Comparison of ENCODE assay signal across 8 mouse cellular contexts in the genomic region with DNA sequence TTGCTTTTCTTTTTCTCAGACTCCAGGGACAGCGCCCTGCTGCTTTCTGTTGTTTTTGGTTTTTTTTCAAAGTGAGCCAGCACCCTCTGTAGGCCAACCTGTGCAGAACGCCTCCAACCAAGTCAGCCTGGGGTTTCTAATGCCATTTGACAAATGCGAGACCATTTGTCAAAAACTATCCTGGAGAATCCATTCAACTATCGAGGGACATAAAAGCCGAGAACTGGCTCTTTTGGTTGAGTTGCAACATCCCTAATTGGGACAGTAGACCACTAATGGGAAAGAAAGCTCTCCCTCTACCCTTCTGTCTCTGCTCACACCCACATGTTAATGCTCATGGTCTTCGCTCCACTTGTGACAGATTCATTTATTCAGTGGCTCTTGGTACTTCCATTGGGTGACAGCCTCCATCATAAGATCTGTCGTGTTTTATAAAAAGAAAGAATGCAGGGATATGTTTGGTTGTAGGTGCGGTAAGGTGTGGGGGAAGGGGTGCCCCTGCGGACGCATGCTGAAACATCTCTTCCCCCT. TPM values are rescaled to one million over a fixed set of nuclear protein-coding genes. Genes with fewer than 3 reads are reported as not detected.
A peak's percentile ranks its signal among the peaks of the same experiment; 100 is the strongest.
DNase-seq lines count a peak whose midpoint lies in the region; ATAC-seq and TF ChIP-seq lines count a peak whose summit lies in the region.

No protein-coding gene starts in this region.

- H3K4me3 ChIP-seq in hindbrain, embryonic 14.5 days (replicated peaks; ENCODE audit: low read length), result peak overlapping the region; percentile 27
- H3K4me3 ChIP-seq in lung, postnatal 0 days (ENCODE audit: low read depth, low read length), result peak overlapping the region; percentile 28

- H3K27ac ChIP-seq in hindbrain, embryonic 14.5 days, result no peak overlapping the region
- no peak overlapping the region for H3K27ac ChIP-seq in lung, postnatal 0 days (ENCODE audit: low read length)

- TF ChIP-seq EP300 in lung, postnatal 0 days (IDR thresholded peaks at IDR 0.05), result no peak

- no peaks in the 10 kb centered on the region for H3K27me3 ChIP-seq in Patski
- H3K27me3 ChIP-seq in hindbrain, embryonic 14.5 days (ENCODE audit: control insufficient read depth, insufficient read depth, low read length), result no peaks in the 10 kb centered on the region
- H3K27me3 ChIP-seq in lung, postnatal 0 days (replicated peaks; ENCODE audit: insufficient read depth, low read length), result no peaks in the 10 kb centered on the region

- peak overlapping the region; percentile 34; the same call in 1 of the 2 replicates for H3K9ac ChIP-seq in hindbrain, embryonic 14.5 days
- peak overlapping the region; percentile 23; the same call in 1 of the 2 replicates for H3K9ac ChIP-seq in lung, postnatal 0 days (replicated peaks; ENCODE audit: low read depth)

- H3K9me3 ChIP-seq in hindbrain, embryonic 14.5 days (ENCODE audit: control insufficient read depth, low read length), result no peaks in the 10 kb centered on the region
- no peaks in the 10 kb centered on the region for H3K9me3 ChIP-seq in lung, postnatal 0 days (ENCODE audit: low read length)

- CTCF ChIA-PET in Patski (lab: Charles Lee), result interaction anchor here (0.6 to 1.4 kb wide), 8 partner anchors 13 to 903 kb away, joined by 3 to 4 read pairs (median 3); no protein-coding TSS in a partner anchor

- H3K4me2 ChIP-seq in hindbrain, embryonic 14.5 days (replicated peaks), result peak overlapping the region; percentile 55
- H3K4me2 ChIP-seq in lung, postnatal 0 days (replicated peaks; ENCODE audit: low read depth, low read length), result peak overlapping the region; percentile 54

- POLR2A ChIA-PET in Patski (lab: Charles Lee), result interaction anchor here (0.6 kb wide), 1 partner anchor 38 kb away, joined by 3 read pairs; no protein-coding TSS in a partner anchor

- 45% methylated on average over 10 of the region's 10 CpGs for WGBS in hindbrain, embryonic 14.5 days
- WGBS in lung, postnatal 0 days, result 38% methylated on average over 10 of the region's 10 CpGs

- no peak for DNase-seq in Patski (ENCODE audit: low read depth, low spot score)
- peak; percentile 72 for DNase-seq in cerebellum, adult 9-10 months
- DNase-seq in frontal cortex, postnatal 14 days (ENCODE audit: low spot score in 2 of 2), result peak; percentile 33 to 63
- DNase-seq in hindbrain, embryonic 14.5 days (ENCODE audit: low spot score), result peak; percentile 82
- DNase-seq in layer of hippocampus, postnatal 14 days (ENCODE audit: low spot score in 2 of 2), result peak; percentile 65 to 81
- peak; percentile 87 for DNase-seq in lung, postnatal 0 days (ENCODE audit: low spot score)
- peak; percentile 17 for DNase-seq in ovary, postnatal 10 days (ENCODE audit: low spot score)
- peak; percentile 64 for DNase-seq in thymus, postnatal 4 days

- no peaks in the 10 kb centered on the region for H3K36me3 ChIP-seq in hindbrain, embryonic 14.5 days (replicated peaks; ENCODE audit: control insufficient read depth, insufficient read depth)
- no peaks in the 10 kb centered on the region for H3K36me3 ChIP-seq in lung, postnatal 0 days (ENCODE audit: insufficient read depth, low read length)

- peak; percentile 88 for TF ChIP-seq CTCF in Patski (IDR thresholded peaks at IDR 0.05)
- peak; percentile 87 for TF ChIP-seq CTCF in lung, postnatal 0 days (IDR thresholded peaks at IDR 0.05)

- no peak for ATAC-seq in Patski
- ATAC-seq in hindbrain, embryonic 14.5 days (ENCODE audit: low FRiP score), result peak; percentile 74; the same call in 1 of the 2 replicates
- peak; percentile 87 for ATAC-seq in lung, postnatal 0 days

- in situ Hi-C loops in Patski (cut with MboI; ENCODE audit: low pct_unique_long_range_greater_than_20kb), result loop anchor here (5.0 to 25.0 kb wide), 4 partner anchors 137 to 908 kb away; a partner anchor contains a TSS

- H3K4me1 ChIP-seq in hindbrain, embryonic 14.5 days (replicated peaks; ENCODE audit: control insufficient read depth, insufficient read depth, low read length), result peaks cover 9% of the 10 kb centered on the region; the same call in 1 of the 2 replicates
- no peaks in the 10 kb centered on the region for H3K4me1 ChIP-seq in lung, postnatal 0 days (ENCODE audit: insufficient read depth, low read depth, low read length)

RNA-seq across cellular contexts. Expression of a gene that starts 45.5 kb away (rescaled TPM):
- polyA plus RNA-seq in Patski (2021), result 20.2 TPM
- 26.3 and 29.3 TPM in 2 replicates for polyA plus RNA-seq in hindbrain, embryonic 14.5 days (2014; fragmentation: Nextera tagmentation; extraction: Ambion mirVana)
- 10 to 100 TPM; 26.9 to 30.7 TPM for total RNA-seq in layer of hippocampus, postnatal 14 days (2021)
- polyA plus RNA-seq in lung, postnatal 0 days (2015; fragmentation: Nextera tagmentation; extraction: Ambion mirVana), result 27.5 and 29.1 TPM in 2 replicates

RNA-seq across cellular contexts. Expression of a gene that starts 52.2 kb away (rescaled TPM):
- polyA plus RNA-seq in Patski (2021), result not detected
- polyA plus RNA-seq in hindbrain, embryonic 14.5 days (2014; fragmentation: Nextera tagmentation; extraction: Ambion mirVana), result not detected in 2 replicates
- total RNA-seq in layer of hippocampus, postnatal 14 days (2021), result not detected
- not detected in 2 replicates for polyA plus RNA-seq in lung, postnatal 0 days (2015; fragmentation: Nextera tagmentation; extraction: Ambion mirVana)
